Mouse (Mus musculus) cerebral cortex, adult 2 months (tissue): Measurements from ENCODE around the gene Clstn3.

ENCODE experiments used
- WGBS: fragments of 180-500 bp; shearing (Covaris S2); methylation state at CpG from one replicate; pipeline ENCODE4 v1.1.7; 2018; 5-methylcytosine and 5-hydroxymethylcytosine counted together

The Clstn3 gene

DNA sequence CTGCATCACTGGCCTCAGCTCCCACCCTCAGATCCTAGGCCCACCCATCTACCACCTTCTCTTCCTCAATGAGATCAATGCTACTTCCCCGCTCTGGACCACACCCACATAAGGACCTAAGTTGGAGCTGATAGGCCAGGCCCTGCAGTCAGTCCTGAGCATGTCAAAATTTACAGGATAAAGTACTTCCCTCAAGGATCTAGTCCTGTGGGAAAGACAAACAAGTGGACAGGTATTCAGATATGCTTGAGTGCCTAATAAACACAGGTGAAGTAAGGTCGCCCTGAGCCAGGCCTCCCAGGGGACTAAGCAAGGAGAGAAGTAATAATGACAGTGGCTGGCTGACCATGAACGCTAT, 15.0 kb upstream of the Clstn3 start:
- WGBS = 95% methylated on average over 3 of the region's 3 CpGs

DNA sequence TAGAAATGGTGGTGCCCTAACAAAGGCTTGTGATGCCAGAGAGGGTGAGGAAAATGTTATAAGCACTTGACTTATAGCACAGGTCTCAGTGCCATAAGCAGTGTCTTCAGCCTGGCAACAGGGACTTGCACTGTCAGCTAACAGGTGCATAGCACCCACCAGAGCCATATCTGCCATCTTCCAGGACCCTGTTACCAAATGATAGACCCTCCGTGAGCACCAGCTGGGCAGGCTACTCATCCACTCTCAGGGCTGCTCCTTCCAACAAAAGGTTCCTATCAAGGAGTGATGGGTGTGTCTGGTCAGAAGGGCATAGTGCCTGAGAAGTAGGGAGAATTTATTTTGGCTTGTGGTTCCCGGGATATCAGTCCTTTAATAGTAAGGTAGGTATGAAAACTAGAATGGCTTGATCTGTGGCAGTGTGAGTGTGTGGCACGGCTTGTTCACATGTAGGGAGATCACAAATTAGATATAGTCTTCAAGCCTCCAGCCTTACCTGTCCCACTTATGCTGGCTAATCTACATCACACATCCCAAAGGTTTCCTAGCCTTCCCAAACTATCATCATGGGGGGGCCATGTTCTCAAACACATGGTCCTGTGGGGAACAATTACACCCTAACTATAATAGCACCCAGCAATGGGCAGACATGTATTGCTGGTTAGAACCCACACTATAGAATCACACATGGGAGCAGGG, 14.4 kb upstream of the Clstn3 start:
- WGBS = 97% methylated on average over 3 of the region's 3 CpGs

DNA sequence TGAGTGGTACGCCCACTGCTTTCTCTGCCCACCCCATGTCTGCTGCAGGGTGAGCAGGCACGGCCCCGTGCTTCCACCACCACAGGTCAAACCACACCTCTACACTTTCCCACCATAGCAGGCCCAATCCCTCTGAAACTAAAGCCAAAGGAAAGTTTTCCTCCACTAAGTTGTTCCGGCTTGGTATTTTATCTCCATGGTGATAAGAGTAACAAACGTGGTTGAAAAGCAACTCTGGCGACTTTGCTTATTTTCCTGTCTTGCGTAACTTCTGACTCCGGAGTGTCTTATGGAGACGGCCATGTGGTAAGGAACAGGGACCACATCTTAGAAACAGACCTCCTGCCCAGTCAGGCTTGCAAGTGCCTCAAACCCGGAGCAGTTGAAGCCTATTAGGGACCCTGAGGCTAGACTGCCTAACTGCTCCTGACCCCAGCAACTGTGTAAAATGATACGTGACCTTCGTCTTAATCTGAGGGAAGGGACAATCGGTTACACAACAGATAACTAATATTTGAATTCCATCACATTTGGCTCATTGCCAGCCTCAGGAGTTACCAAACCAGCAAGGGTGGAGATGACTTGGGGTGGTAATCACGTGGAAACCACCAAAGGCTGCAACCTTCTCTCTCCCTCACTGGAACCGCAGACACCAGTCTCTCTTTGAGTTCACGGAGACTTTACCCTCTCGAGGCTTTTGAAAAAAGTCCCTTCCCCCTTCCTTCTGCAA, 13.5 kb upstream of the Clstn3 start:
- WGBS = 65% methylated on average over 17 of the region's 17 CpGs

DNA sequence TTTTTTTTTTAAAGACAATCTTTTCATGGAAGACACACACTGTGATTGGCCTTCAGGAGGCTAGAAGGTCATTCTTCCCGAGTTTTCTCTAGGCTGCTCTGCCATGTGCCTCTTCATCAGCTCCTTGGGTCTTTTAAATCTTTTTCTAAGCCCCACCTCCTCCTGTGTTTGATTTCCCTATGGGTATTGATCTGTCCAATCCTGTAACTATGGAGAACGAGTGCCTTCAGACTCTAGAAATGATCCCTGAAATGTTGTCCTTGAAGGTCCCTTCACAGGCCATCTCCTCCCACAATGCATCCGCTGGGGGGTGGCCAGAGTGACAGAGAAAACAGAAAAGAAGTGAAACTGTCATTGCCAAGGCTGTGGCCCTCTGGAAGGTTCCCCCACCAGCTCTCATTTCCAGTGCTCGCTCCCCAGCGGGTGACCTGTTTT, 12.6 kb upstream of the Clstn3 start:
- WGBS = 69% methylated on average over 5 of the region's 5 CpGs

DNA sequence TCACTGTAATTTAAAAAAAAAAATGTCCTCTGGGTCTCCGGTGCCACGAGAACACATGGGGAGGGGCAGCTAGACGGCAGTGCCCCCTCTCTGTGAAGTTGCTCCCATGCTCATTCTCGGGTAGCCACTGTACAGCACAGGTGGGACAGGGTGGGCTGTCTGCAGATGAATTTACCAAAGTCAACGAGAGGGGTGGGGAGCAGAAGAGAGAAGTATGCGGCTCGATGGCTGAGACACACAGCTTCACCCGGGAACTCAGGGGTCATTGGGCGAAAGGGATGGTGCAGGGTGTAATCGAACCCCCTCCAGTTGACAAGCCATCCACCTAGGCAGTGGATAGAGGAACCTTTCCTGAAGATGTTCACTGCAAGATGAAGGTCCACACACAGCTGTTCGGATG, 12.2 kb upstream of the Clstn3 start:
- 86% methylated on average over 11 of the region's 11 CpGs for WGBS

DNA sequence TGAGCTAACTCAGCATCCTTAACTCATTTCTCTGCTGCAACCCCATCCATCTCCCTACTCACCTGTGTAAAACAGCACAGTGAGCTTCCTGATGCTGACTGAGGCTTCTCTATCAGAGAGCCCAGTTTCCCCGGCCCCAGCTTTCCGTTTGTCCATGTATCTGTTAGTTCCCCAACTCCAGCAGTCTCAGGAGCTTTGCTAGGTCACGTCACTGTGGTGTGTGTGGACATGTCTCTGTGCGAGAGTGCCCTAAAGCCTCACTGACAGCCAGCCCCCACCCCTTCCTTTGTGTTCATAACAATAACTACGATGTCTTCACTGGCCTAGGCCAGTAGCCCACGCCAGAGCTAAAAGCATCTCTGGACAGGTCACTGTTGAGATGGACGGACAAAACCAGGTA, 11.6 kb upstream of the Clstn3 start:
- 84% methylated on average over 7 of the region's 7 CpGs for WGBS

DNA sequence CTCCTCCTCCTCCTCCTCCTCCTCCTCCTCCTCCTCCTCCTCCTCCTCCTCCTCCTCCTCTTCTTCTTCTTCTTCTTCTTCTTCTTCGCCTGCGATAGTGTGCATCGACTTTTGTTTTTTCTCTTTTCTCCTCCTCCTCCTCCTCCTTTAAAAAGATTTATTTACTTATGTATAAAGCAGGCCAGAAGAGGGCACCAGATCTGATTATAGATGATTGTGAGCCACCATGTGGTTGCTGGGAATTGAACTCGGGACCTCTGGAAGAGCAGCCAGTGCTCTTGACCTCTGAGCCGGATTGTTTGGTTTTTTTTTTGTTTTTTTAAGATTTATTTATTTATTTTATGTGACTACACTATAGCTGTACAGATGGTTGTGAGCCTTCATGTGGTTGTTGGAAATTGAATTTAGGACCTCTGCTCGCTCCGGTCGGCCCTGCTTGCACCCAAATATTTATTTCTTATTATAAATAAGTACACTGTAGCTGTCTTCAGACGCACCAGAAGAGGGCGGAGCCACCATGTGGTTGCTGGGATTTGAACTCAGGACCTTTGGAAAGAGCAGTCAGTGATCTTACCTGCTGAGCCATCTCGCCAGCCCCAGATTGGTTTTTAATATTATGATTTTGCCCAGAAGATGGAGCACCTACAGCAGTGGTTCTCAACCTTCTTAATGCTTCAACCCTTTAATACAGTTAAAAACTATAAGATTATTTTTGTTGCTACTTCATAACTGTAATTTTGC, 10.9 kb upstream of the Clstn3 start:
- WGBS = 90% methylated on average over 8 of the region's 11 CpGs

DNA sequence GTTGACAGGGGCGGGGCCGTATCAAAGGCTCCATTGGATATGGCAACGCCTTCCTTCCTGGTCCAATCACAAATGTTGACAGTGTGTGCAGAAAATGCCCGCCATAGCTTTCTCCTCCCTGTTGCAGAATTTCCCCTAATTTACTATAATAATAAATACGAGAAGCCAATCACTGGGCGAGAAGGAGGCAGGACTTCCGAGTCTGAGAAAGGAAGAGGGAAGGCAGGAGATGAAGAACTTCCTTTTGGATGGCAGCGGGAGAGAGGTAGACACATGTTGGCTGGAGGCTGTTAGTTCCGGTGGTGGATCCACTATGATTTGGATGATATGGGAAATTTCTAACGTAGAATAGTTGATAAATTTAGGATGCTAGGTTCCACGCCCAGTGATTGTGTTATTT, 10.0 kb upstream of the Clstn3 start:
- 83% methylated on average over 11 of the region's 11 CpGs for WGBS

DNA sequence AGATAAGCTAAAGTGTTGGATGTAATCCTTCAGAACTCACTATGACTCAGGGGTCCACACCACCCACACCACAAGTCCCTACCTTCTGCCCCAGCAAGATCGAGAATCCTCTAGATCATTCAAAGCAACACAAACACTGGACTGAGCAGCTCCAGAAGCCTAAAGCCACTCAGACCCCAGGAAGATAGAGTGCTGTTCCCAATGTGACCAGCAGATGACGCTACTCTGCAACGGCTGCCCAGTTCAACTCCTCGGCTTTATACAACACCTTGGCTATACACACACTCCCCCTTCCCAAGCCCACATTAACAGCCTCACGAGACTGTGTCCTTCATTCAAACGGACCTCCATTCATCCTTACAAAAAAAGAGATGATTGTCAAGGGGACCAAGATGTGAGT, 8.2 kb upstream of the Clstn3 start:
- 33% methylated on average over 6 of the region's 6 CpGs for whole genome bisulfite sequencing

DNA sequence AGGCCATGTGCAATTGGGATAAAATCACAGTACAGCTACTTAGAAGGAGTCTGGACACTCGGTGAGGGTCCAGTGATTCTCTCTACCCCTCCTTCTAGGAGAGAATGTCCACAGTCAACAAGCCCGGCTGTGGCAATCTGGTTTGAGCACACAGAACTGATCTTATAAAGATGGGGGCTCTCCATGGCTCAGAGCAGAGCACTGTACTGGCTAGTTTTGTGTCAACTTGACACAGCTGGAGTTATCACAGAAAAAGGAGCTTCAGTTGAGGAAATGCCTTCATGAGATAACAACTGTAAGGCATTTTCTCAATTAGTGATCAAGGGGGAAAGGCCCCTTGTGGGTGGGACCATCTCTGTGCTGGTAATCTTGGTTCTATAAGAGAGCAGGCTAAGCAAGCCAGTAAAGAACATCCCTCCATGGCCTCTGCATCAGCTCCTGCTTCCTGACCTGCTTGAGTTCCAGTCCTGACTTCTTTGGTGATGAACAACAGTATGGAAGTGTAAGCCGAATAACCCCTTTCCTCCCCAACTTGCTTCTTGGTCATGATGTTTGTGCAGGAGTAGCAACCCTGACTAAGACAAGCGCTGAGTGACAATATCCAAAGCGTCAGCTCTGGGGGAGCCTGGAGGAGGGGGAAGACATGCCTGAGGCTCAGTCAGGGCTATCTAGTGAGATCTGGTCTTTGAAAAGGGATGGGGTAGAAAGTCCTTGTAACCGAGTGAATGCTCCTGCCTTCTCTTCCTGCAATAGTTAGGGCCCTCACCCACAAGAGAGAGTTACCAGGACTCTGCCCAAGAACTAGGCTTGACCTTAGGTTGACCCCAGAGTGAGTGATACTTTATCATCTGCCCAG, 7.4 kb upstream of the Clstn3 start:
- WGBS = 90% methylated on average over 6 of the region's 6 CpGs

DNA sequence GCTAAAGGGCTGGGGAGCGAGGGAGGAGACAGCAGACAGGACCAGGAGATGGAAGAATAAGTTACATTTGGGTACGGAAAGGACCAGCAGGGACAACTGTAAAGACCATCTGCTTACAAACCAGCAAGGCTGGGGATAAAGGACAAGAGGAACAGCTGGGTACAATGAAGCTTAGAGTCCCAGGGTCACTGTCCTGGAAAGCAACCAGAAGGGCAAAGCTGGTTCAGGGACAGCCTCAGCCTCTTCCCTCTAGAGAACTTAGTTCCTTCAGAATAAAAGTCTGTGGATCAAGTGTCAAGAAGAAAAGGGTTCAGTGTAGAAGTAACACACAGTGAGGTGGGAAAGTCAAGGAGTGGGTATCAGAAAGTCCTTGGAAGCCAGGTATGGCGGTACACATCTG, 6.5 kb upstream of the Clstn3 start:
- 91% methylated on average over 3 of the region's 3 CpGs for WGBS

DNA sequence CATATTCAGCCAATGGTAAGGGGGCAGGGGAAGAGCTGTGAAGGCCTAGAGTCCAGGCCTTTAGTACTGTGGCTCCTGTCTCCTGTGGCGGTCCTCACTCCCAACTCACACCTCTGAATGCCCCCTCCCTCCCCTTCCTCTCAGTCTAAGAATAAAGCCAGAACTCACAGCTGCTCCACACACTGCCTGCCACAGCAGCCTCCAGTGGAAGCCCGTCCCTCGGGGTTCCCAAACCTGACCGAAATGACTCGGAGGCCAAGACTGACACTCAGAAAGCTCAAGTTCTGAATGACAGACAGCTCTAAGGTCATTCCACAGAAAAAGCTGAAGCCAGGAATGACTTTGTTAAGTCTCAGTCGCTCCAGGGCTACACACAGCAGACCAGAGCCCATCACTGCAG, 1.1 kb upstream of the Clstn3 start:
- 66% methylated on average over 6 of the region's 6 CpGs for WGBS

DNA sequence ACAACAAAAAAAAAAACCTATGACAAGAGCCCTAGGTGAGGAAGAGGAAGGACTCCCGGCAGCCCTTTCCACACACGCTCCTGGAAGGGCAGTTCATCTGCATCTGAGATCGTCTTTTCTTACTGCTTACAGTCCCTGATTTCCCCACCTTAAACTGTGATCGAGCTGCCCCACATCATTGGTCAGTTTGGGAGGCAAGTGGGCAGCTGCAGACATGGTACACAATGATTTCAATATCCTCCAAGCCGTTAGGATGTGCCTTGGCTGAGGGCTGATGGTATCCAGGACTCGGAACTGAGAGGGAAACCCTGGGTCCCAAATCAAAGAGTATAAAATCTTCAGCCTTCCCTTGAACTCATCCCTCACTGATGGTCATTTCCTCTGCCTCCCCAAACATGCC, 705 bp upstream of the Clstn3 start:
- 20% methylated on average over 6 of the region's 6 CpGs for WGBS

DNA sequence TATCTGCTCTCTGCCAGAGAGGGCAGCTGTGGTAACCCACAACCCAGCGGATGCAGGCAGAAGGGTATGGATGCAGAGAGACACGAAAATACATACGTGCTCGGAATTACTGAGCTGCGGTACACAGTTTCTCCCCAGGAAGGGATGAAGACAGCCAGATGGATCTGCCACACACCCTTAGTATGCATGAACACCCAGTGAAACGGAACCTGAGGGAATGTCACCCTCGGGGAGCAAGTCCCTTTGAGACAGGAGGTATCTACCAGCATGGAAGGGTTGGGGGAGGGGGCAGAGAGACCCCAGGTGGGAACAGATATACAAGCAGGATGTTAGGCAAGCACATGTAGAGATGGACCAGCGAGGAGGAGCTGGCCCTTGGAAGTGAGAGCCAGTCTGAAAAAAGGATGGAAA, 708 bp downstream of the Clstn3 start:
- WGBS = 11% methylated on average over 8 of the region's 8 CpGs

DNA sequence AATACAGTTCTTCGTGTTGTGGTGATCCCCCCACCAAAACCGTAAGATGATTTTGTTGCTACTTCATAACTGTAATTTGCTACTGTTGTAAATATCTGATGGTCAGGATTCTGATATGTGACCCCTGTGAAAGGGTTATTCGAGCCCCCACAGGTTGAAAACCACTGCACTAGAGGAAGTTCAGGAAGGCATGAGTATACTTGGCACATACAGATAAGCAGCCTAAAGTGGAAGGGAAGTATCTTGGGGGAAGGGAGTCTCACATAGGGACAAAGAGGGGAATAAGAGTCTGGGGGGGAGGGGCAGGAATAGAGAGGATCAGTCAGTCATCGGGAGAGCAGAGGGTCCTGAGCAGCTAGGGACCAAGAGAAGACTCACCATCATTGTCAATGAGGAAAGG, 5.2 kb downstream of the Clstn3 start:
- WGBS = 77% methylated on average over 4 of the region's 4 CpGs

DNA sequence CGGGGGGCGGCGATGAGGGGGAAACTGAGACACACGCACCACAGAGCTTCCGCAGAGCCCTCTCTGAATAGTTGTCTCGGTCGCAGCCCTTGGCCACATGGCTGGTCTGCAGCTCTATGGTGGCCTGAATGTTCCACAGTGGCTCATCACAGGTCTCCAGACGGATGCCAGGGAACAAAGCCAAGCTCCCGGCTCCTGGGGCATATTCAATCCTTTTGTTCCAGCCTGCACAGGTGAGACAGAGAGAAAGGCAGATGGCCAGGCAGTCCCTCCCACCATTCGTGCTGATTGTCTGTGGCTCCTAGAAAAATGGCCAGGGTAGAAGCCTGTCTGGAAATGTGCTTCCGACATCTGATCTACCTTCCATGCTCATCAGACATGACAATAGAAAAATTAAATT, 6.1 kb downstream of the Clstn3 start:
- 79% methylated on average over 11 of the region's 11 CpGs for WGBS

DNA sequence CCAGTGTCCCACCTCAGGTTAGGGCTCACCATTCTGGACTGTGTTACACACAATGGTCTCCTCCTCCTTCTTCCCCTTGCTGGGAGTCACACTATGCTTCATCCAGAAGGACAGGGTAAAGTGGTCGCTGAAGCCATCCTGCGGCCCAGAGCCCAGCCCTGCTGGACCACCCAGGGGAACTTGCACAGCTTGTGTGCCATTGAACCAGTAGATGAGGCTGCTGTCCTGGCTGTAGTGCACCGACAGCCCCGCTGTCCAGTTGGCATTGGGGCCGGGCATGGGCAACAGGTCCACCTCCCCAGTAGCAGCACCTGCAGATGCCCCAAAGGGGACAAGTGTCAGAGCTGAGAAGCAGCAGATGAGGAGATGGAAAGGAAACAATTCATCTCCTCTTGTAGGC, 6.8 kb downstream of the Clstn3 start:
- WGBS = 89% methylated on average over 5 of the region's 5 CpGs

DNA sequence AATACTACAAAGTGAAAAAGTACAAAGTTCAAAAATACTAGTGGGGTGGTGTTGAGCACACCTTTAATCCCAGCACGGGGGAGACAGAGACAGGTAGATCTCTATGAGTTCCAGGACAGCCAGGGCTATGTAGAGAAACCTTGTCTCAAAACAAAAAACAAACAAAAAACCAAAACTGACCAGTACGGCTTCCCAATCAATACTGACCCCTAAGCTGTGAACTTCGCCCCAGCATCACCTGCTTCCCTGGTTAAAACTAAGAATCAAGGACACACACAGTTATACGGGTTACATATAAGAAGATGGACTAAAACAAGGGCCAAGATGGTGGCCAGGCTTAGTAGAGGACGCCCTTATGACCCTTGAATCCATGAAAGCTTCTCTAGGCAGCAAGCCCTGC, 8.4 kb downstream of the Clstn3 start:
- WGBS = 93% methylated on average over 5 of the region's 5 CpGs

DNA sequence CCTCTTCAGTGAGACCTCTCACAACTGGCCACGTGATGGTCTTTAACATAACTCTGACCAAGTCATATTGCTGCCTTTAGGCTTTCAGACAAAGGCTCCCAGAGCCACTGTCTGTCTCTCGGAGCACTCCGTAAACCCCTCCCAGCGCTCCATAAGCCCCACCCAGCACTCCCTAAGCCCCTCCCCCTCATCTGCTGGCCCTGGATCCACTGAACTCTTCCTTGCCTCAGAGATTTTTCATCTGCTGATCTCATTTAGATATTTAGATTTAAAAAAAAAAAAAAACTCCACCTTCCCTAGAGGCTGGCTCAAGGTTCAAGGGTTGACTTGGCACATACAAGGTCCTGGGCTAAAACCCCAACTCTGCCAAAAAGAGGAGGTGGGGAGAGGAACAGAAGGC, 10.8 kb downstream of the Clstn3 start:
- 57% methylated on average over 4 of the region's 4 CpGs for WGBS

DNA sequence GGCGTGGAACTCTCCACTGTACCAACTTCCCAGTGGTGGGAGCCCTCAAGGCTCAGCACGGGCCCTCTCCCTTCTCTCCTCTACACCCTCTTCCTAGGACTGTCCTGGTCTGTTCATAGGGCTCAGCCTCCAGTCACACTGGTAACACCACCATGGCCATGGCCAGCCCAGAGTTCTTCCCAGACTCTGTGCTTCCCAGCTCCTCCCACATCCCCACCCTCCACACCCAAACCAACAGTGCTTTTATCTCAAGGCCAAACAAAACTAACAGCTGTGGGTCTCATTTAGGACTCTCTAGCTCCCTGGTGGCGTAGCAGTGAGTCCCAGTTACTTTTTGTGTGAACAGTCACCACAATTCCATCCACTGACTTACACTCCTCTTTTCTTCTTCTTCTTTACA, 12.6 kb downstream of the Clstn3 start:
- WGBS = 71% methylated on average over 3 of the region's 3 CpGs

DNA sequence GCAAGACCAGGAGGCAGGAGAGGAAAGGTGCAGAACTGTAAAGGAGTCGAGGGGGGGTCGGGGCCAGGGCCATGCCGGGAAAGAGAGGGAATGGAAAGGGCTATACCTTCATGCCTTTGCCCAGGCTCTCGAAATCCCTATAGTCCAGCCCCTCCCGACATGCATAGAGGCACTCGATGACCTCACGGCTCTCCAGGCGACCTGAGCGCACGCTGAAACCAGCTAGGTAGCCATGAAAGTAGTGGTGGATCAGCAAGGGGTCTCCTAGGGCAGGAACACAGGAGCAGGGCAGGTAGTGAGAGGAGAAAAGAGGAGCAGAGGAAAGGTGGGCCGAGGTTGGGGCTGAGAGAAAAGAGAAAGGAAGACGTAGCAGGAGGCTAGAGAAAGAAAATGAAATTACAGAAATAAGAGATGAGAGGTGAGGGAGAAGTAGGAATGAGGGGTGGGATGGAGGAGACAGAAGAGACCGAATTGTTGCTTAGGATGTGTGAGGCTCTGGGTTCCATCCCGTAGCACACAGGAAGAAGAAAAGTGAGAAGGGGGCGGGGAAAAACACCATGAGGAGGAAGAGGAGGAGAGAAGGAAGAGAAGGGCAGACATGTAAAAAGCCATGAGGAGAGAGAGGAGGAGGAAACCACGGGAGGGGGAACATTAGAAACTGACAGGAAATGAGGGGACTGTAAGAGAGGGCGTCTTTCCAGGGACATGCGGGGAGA, 14.8 kb downstream of the Clstn3 start:
- WGBS = 76% methylated on average over 18 of the region's 18 CpGs
